Comparison of ENCODE assay signal across 10 mouse cellular contexts in the genomic region with DNA sequence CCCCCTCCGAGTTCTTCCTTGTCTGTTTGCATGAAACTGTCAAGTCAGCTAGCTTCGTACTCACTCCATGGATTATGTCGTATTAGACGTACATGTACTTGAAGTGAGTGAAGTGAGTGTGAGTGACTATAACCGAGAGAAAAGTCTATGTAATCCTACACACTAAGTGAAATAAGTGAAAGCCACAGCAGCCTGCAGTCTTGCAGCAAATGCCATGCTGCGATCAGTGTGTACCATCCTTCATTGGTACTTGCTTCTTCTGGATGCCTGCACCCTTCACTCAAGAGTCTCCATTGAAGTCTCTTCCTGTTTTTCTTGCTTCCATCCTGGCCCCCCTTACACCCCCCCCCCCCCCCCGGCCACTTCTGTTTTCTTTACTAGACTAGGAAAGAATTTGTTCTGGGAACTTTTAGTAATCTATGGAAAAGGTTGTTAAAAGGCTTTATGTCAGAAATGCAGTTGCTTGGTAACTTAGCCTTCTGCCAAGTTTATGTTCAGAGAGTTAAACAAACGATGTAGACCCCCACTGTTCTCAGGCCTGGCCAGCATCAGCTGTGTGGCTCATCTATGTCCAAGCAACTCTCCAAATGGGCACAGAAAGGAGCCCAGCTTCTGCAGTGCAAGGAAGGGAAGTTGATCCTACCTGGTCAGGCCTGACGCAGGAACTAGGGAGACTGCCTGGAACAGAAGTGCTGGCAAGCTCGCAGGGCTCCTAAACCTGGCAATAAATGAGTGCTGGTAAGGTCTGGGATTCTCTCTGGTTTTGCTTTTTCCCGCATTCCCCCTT.
DNase-seq lines count a peak whose midpoint lies in the region; ATAC-seq and TF ChIP-seq lines count a peak whose summit lies in the region.
"Had no signal": no experiment of that assay in that cellular context is flagged by ENCODE, and none has a peak within 500 bp of the region (broad histone marks: within the 10 kb centered on the region; RNA-seq: fewer than 3 reads in every experiment).

No protein-coding gene starts in this region.

- no peak for TF ChIP-seq POLR2A in brain, embryonic 14.5 days (IDR thresholded peaks at IDR 0.05; ENCODE audit: borderline replicate concordance, extremely low read depth, insufficient read depth, insufficient read length, poor library complexity, severe bottlenecking)

- no peak for TF ChIP-seq CTCF in brain, embryonic 14.5 days (IDR thresholded peaks at IDR 0.05; ENCODE audit: borderline replicate concordance, extremely low read depth, insufficient read depth, insufficient read length)

- H3K36me3 ChIP-seq in heart, embryonic 12.5 days = no peaks in the 10 kb centered on the region
- no peaks in the 10 kb centered on the region for H3K36me3 ChIP-seq in forebrain, embryonic 15.5 days
- H3K36me3 ChIP-seq in midbrain, embryonic 12.5 days = no peaks in the 10 kb centered on the region

- intact Hi-C loops in heart, postnatal 25 days (cut with DNase I) = no loop called here

- H3K4me3 ChIP-seq in heart, embryonic 12.5 days = no peak overlapping the region
- no peak overlapping the region for H3K4me3 ChIP-seq in forebrain, embryonic 15.5 days
- no peak overlapping the region for H3K4me3 ChIP-seq in midbrain, embryonic 12.5 days

- peak overlapping the region; percentile 51; the same call in 1 of the 2 replicates for H3K27ac ChIP-seq in heart, embryonic 12.5 days (ENCODE audit: poor library complexity, severe bottlenecking)
- peak overlapping the region; percentile 38; the same call in 1 of the 2 replicates for H3K27ac ChIP-seq in forebrain, embryonic 15.5 days (replicated peaks)
- H3K27ac ChIP-seq in midbrain, embryonic 12.5 days (replicated peaks) = peak overlapping the region; percentile 35; the same call in 1 of the 2 replicates

- H3K9me3 ChIP-seq in heart, embryonic 12.5 days (replicated peaks) = no peaks in the 10 kb centered on the region
- no peaks in the 10 kb centered on the region for H3K9me3 ChIP-seq in forebrain, embryonic 15.5 days
- no peaks in the 10 kb centered on the region for H3K9me3 ChIP-seq in midbrain, embryonic 12.5 days

- DNase-seq in heart, postnatal 25 days (ENCODE audit: low spot score) = no peak
- DNase-seq in brain, embryonic 14.5 days (ENCODE audit: low read depth) = peak; percentile 78
- no peak for DNase-seq in thymus, postnatal 10 days (ENCODE audit: low spot score in 2 of 2)
- no peak for DNase-seq in kidney, postnatal 36 days
- no peak for DNase-seq in layer of hippocampus, adult 9-10 months (ENCODE audit: low spot score)
- DNase-seq: kidney, adult 11 months had no signal

- no peaks in the 10 kb centered on the region for H3K27me3 ChIP-seq in heart, embryonic 12.5 days (replicated peaks)
- H3K27me3 ChIP-seq in forebrain, embryonic 15.5 days = no peaks in the 10 kb centered on the region
- H3K27me3 ChIP-seq in midbrain, embryonic 12.5 days = no peaks in the 10 kb centered on the region
- H3K27me3 ChIP-seq: CH12.LX had no signal

- peaks cover 15% of the 10 kb centered on the region for H3K4me1 ChIP-seq in heart, embryonic 12.5 days (replicated peaks)
- peaks cover 46% of the 10 kb centered on the region for H3K4me1 ChIP-seq in forebrain, embryonic 15.5 days
- peaks cover 49% of the 10 kb centered on the region for H3K4me1 ChIP-seq in midbrain, embryonic 12.5 days

- no peak overlapping the region for H3K9ac ChIP-seq in heart, embryonic 12.5 days
- H3K9ac ChIP-seq in forebrain, embryonic 15.5 days (replicated peaks) = no peak overlapping the region
- no peak overlapping the region for H3K9ac ChIP-seq in midbrain, embryonic 12.5 days (replicated peaks)

- 54% methylated on average over 10 of the region's 11 CpGs for WGBS in heart, embryonic 12.5 days
- 32% methylated on average over 10 of the region's 11 CpGs for WGBS in forebrain, embryonic 15.5 days
- WGBS in midbrain, embryonic 12.5 days = 45% methylated on average over 10 of the region's 11 CpGs

- H3K4me2 ChIP-seq in heart, embryonic 12.5 days = no peak overlapping the region
- no peak overlapping the region for H3K4me2 ChIP-seq in forebrain, embryonic 15.5 days (replicated peaks)
- no peak overlapping the region for H3K4me2 ChIP-seq in midbrain, embryonic 12.5 days (replicated peaks)

- no peak for ATAC-seq in heart, embryonic 12.5 days (ENCODE audit: insufficient number of reproducible peaks, low FRiP score)
- ATAC-seq in forebrain, embryonic 15.5 days (replicated peaks) = peak; percentile 11; the same call in 1 of the 2 replicates
- no peak for ATAC-seq in midbrain, embryonic 12.5 days (ENCODE audit: low FRiP score, low read depth)
